Mouse (Mus musculus): Measurements from ENCODE around the gene Exph5. TPM values are rescaled to one million over a fixed set of nuclear protein-coding genes. Genes with fewer than 3 reads are reported as not detected.

Exph5 gene
- polyA plus RNA-seq, 1 experiment from 2014 or later = 0.11 TPM

DNA sequence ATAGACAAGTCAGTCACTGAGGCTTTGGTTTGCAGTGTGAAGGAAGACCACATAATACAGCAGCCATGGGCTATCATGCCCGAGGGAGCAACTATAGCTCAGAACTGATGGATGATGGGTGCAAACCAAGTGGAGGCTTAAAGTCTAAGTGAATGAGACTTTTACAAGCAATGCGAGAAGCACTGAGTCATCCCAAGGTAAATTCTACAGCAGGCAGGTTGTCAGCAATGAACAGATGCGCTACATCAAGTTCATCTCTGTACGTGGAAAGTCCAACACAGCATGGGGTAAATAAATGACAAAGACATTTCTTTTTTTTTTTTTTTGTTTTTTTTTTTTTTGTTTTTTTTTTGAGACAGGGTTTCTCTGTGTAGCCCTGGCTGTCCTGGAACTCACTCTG is 28.8 kb upstream of the Exph5 start:
- Histone ChIP-seq H3K27me3 (no peaks in the 10 kb centered on the region), H3K27ac (replicated peaks) (no peak overlapping the region), H3K9me3 (no peaks in the 10 kb centered on the region), H3K36me3 (no peaks in the 10 kb centered on the region), H3K4me3 (no peak overlapping the region), H3K4me1 (no peaks in the 10 kb centered on the region), H3K9ac (replicated peaks) (no peak overlapping the region), H3K4me2 (replicated peaks) (no peak overlapping the region)
- ATAC-seq (replicated peaks) = no peak
- 79% methylated on average over 4 of the region's 4 CpGs for WGBS

- no peaks in the 10 kb centered on the region for H3K9me3 ChIP-seq
- ATAC-seq (replicated peaks) = no peak
- no peak overlapping the region for H3K4me2 ChIP-seq (replicated peaks)
- H3K27me3 ChIP-seq = no peaks in the 10 kb centered on the region
- no peaks in the 10 kb centered on the region for H3K36me3 ChIP-seq
- no peak overlapping the region for H3K4me3 ChIP-seq
- 88% methylated on average over 1 of the region's 1 CpGs for WGBS
- no peaks in the 10 kb centered on the region for H3K4me1 ChIP-seq
- H3K27ac ChIP-seq (replicated peaks) = no peak overlapping the region
- no peak overlapping the region for H3K9ac ChIP-seq (replicated peaks)
Observed at GRCm38 (mm10) chr9:53276381-53276780, 25.1 kb upstream of the Exph5 start.

DNA sequence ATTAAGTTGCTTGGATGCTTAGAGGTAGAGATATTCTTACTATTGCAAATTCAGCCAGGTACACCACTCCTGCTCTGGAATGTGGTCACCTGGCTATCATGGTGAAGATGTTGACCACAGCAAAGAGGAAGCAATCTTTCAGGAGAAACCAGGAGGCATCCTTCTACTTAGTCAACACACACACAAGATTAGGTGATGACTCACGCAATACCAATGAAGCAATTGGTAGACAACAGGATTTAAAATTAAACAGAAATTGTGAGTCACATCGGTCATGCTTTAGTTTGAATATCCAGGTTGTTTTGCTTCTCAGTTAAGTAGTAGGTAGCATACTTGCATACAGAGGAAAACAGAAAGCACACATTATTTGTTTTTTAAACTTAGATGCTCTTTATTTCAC is 22.5 kb upstream of the Exph5 start:
- no peak overlapping the region for H3K9ac ChIP-seq (replicated peaks)
- no peaks in the 10 kb centered on the region for H3K9me3 ChIP-seq
- ATAC-seq (replicated peaks) = no peak
- H3K4me3 ChIP-seq = no peak overlapping the region
- no peaks in the 10 kb centered on the region for H3K4me1 ChIP-seq
- H3K27me3 ChIP-seq = no peaks in the 10 kb centered on the region
- 96% methylated on average over 2 of the region's 2 CpGs for WGBS
- H3K36me3 ChIP-seq = no peaks in the 10 kb centered on the region
- H3K4me2 ChIP-seq (replicated peaks) = no peak overlapping the region
- H3K27ac ChIP-seq (replicated peaks) = no peak overlapping the region

GRCm38 (mm10) chr9:53286793-53287192 is 14.7 kb upstream of the Exph5 start:
- no peak for ATAC-seq (replicated peaks)
- WGBS = 85% methylated on average over 6 of the region's 6 CpGs
- Histone ChIP-seq H3K4me3 (no peak overlapping the region), H3K4me1 (no peaks in the 10 kb centered on the region), H3K36me3 (no peaks in the 10 kb centered on the region), H3K9ac (replicated peaks) (no peak overlapping the region), H3K9me3 (no peaks in the 10 kb centered on the region), H3K4me2 (replicated peaks) (no peak overlapping the region), H3K27ac (replicated peaks) (no peak overlapping the region), H3K27me3 (no peaks in the 10 kb centered on the region)

DNA sequence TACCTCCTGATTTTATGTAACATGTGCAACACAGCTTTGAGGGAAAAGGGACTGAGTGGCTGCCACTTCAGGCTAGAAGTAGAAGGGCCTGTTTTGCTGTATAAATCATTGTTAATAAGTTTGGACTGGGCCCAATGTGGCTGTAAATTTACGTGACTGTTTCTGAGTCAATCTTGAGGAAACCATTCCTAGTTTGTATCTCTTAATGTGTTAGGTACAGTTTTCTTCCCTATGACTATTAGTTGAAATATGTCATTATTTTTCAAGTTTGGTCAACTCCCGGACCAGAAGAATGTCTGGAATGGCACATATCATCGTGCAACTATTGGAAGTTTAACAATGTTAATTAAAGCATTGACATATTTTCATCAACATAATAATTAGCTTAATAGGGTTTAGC is 11.5 kb upstream of the Exph5 start:
- no peaks in the 10 kb centered on the region for H3K36me3 ChIP-seq
- 85% methylated on average over 3 of the region's 3 CpGs for WGBS
- no peak for ATAC-seq (replicated peaks)
- H3K4me2 ChIP-seq (replicated peaks) = no peak overlapping the region
- H3K9me3 ChIP-seq = no peaks in the 10 kb centered on the region
- no peaks in the 10 kb centered on the region for H3K4me1 ChIP-seq
- H3K4me3 ChIP-seq = no peak overlapping the region
- no peak overlapping the region for H3K9ac ChIP-seq (replicated peaks)
- no peaks in the 10 kb centered on the region for H3K27me3 ChIP-seq
- no peak overlapping the region for H3K27ac ChIP-seq (replicated peaks)

DNA sequence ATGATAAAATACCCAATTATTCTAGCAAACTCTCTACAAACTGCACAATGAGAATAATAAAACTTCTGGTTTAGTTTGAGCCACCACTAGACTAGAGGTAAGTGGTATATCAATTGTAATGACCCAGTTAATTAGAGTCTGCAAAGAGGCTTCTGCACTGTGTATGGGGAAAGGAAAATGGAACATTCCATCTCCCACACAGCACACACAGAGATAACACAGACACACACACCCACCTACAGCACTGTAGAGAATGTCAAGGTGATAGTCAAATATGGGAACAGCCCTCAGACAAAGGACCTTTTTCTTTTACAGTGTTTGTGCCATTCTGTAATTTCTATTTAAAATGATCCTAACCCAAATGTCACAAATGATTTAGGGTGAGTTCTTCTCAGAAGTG is 8.6 kb upstream of the Exph5 start:
- Histone ChIP-seq H3K4me3 (no peak overlapping the region), H3K36me3 (no peaks in the 10 kb centered on the region), H3K27me3 (no peaks in the 10 kb centered on the region), H3K4me1 (no peaks in the 10 kb centered on the region), H3K9me3 (no peaks in the 10 kb centered on the region), H3K27ac (replicated peaks) (no peak overlapping the region), H3K4me2 (replicated peaks) (no peak overlapping the region), H3K9ac (replicated peaks) (no peak overlapping the region)
- no peak for ATAC-seq (replicated peaks)

DNA sequence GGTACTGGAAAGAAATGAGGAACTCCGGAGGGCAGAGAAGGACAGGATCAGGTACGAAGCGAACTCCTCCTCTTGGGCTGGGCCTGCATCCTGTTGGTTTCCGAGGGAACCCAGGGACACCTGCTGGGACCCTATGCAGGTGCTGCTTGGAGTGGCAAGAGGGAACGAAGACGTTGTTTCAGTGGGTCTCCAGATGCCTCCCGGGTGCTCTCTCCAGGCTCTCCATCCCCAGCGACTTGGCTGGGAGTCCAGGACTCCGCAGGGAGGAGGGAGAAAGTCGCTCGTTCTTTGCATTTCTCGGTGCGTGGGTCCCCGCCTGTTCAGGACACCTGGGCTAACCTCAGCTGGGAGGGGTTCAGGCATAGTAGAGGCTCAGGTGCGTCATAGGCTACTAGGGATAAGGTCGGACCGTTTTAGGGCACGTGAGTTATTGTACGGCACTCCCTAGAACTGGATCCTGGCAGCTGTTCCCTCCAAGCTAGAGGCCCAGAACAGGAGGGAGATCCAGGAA is 386 bp downstream of the Exph5 start:
- WGBS = 3% methylated on average over 19 of the region's 19 CpGs
- Histone ChIP-seq H3K27me3 (0 out of 2 replicates have a peak, but pooled peaks cover 8% of the 10 kb centered on the region), H3K4me3 (peak overlapping the region; percentile 34), H3K4me1 (peaks cover 13% of the 10 kb centered on the region), H3K4me2 (replicated peaks) (peak overlapping the region; percentile 82), H3K27ac (replicated peaks) (no peak overlapping the region), H3K9ac (replicated peaks) (peak overlapping the region; percentile 42), H3K36me3 (no peaks in the 10 kb centered on the region), H3K9me3 (no peaks in the 10 kb centered on the region)
- no peak for ATAC-seq (replicated peaks)

DNA sequence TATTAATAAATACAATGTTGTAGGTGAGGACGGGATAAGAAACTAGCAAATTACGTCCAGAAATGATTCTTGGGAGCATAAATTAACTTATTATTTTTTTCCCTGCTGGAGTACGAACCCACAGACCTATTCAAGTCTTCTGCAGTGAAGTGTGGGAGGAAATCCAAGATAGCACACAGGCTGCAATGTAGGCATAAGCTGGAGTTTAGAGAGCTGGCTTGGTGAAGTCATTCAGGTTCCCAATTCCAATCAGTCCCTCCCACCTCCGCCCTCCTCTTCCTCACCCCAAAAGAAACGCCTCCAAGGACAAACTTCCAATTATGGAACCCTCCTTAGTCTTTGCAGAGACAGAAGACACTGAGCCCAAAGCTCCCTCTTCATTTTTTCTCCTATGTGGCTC is 945 bp downstream of the Exph5 start:
- no peaks in the 10 kb centered on the region for H3K9me3 ChIP-seq
- H3K9ac ChIP-seq (replicated peaks) = no peak overlapping the region
- ATAC-seq (replicated peaks) = no peak
- H3K4me1 ChIP-seq = peaks cover 13% of the 10 kb centered on the region
- H3K4me2 ChIP-seq (replicated peaks) = peak overlapping the region; percentile 82; the same call in 1 of the 2 replicates
- no peak overlapping the region for H3K4me3 ChIP-seq
- H3K36me3 ChIP-seq = no peaks in the 10 kb centered on the region
- WGBS = 62% methylated on average over 5 of the region's 5 CpGs
- H3K27me3 ChIP-seq = 0 out of 2 replicates have a peak, but pooled peaks cover 8% of the 10 kb centered on the region
- no peak overlapping the region for H3K27ac ChIP-seq (replicated peaks)

GRCm38 (mm10) chr9:53307904-53308303 is 6.4 kb downstream of the Exph5 start:
- Histone ChIP-seq H3K4me2 (replicated peaks) (no peak overlapping the region), H3K9ac (replicated peaks) (no peak overlapping the region), H3K27me3 (no peaks in the 10 kb centered on the region), H3K36me3 (no peaks in the 10 kb centered on the region), H3K27ac (replicated peaks) (no peak overlapping the region), H3K9me3 (no peaks in the 10 kb centered on the region), H3K4me3 (no peak overlapping the region), H3K4me1 (no peaks in the 10 kb centered on the region)
- 81% methylated on average over 7 of the region's 7 CpGs for WGBS
- ATAC-seq (replicated peaks) = no peak

GRCm38 (mm10) chr9:53312981-53313380 is 11.5 kb downstream of the Exph5 start:
- 100% methylated on average over 1 of the region's 1 CpGs for WGBS
- Histone ChIP-seq H3K9ac (replicated peaks) (no peak overlapping the region), H3K27me3 (no peaks in the 10 kb centered on the region), H3K9me3 (no peaks in the 10 kb centered on the region), H3K36me3 (no peaks in the 10 kb centered on the region), H3K4me3 (no peak overlapping the region), H3K4me1 (no peaks in the 10 kb centered on the region), H3K27ac (replicated peaks) (no peak overlapping the region), H3K4me2 (replicated peaks) (no peak overlapping the region)
- no peak for ATAC-seq (replicated peaks)

DNA sequence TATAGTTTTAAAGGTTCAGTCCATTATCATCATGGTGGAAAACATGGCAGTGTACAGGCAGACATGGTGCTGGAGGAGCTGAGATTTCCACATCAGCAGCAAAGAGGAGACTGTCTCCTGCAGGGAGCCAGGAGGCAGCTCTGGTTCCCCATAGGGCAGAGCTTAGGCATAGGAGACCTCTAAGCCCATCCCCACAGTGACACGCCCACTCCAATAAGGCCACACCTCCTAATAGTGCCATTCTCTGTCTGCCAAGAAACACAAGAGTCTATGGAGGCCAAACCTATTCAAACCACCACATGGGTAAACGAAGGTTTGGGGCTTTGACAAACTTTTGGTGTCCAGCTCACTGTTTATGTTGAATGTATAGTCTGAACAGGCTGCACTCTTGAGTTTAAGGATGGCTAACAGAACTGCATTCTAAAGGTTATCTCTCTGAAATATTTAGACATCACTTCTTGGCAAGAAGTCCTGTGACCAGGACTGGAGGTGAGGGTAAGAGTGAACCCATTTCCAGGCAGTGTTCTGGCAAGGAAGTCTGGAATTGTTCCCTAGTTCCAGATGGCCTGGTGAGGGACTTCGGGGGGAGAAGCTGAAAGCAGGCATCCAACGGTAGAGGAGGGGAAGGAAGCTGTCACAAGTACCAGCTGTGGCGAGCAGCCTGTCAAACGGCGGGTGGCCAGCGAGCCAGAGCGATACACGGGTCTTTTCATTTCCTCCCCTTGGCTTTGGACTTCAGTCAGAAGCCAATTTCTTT is 19.6 kb downstream of the Exph5 start:
- Histone ChIP-seq H3K36me3 (no peaks in the 10 kb centered on the region), H3K27me3 (no peaks in the 10 kb centered on the region), H3K27ac (replicated peaks) (no peak overlapping the region), H3K9ac (replicated peaks) (no peak overlapping the region), H3K4me3 (no peak overlapping the region), H3K4me1 (no peaks in the 10 kb centered on the region; the same call in 1 of the 2 replicates), H3K4me2 (replicated peaks) (no peak overlapping the region), H3K9me3 (no peaks in the 10 kb centered on the region)
- ATAC-seq (replicated peaks) = peak; percentile 66; the same call in 1 of the 2 replicates
- WGBS = 46% methylated on average over 10 of the region's 10 CpGs

DNA sequence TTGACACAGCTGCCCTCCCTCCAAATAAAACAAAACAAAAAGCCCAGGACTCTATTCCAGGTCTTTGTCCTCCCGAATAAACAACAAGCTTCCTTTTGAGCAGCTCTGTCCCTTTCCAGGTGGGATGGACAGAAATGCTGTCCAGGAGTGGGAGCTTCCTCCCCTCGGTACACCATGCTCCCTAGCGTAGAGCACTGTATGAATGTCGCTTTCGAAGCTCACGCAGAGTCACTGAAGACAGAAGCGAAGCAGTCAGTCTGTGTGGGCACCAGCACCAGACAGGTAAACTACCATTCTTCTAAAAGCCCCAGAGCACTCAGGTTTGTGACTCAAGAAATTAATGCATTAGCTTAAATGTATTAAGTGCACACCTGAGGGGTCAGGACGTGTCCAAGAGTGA is 20.2 kb downstream of the Exph5 start:
- no peak overlapping the region for H3K4me3 ChIP-seq
- H3K4me2 ChIP-seq (replicated peaks) = no peak overlapping the region
- H3K9ac ChIP-seq (replicated peaks) = no peak overlapping the region
- no peaks in the 10 kb centered on the region for H3K27me3 ChIP-seq
- H3K36me3 ChIP-seq = no peaks in the 10 kb centered on the region
- H3K4me1 ChIP-seq = no peaks in the 10 kb centered on the region; the same call in 1 of the 2 replicates
- no peak for ATAC-seq (replicated peaks)
- no peak overlapping the region for H3K27ac ChIP-seq (replicated peaks)
- no peaks in the 10 kb centered on the region for H3K9me3 ChIP-seq
- 82% methylated on average over 8 of the region's 8 CpGs for WGBS
